ENCODE assay signal across 8 mouse cellular contexts in the genomic region with DNA sequence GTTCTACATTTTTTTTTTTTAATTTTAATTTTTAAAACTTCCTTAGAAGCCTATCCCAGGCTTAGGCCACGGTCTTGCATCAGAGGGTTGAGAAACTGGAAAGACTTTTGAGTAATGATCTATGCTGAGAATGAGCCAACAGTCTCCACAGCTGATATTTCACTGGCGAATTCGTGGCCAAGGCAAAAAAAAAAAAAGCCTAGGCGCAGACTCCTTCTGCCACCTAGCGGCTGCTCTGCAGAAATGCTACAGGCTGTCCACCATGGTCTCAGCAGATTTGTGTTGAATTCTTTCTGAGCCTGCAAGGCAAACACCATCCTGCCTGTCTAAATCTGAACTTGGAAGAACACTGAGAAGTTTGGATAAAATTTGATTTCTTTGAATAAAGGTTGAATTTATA.
DNase-seq lines count a peak whose midpoint lies in the region; ATAC-seq and TF ChIP-seq lines count a peak whose summit lies in the region.

No protein-coding gene starts in this region.

- no peak for TF ChIP-seq POLR2A in cortical plate, adult 2 months (IDR thresholded peaks at IDR 0.05; ENCODE audit: extremely low read depth, insufficient read depth, low read length)

- DNase-seq in left cerebral cortex, postnatal 10 days (ENCODE audit: extremely low spot score in 1 of 2, low spot score in 2 of 2) = peak; percentile 30 to 54
- DNase-seq in left cerebral cortex, adult 11 months (ENCODE audit: low spot score) = no peak
- peak; percentile 84 for DNase-seq in NIH3T3 (ENCODE audit: low read depth)
- peak; percentile 63 to 66 for DNase-seq in heart, postnatal 10 days
- peak; percentile 69 for DNase-seq in limb, embryonic 11.5 days (ENCODE audit: low spot score)
- peak; percentile 30 for DNase-seq in thymus, postnatal 14 days

- H3K27ac ChIP-seq in cortical plate, adult 2 months (ENCODE audit: insufficient read depth, low read length) = no peak overlapping the region
- H3K27ac ChIP-seq in limb, embryonic 11.5 days (replicated peaks; ENCODE audit: low read depth, low read length) = no peak overlapping the region

- TF ChIP-seq CTCF in cortical plate, adult 2 months (IDR thresholded peaks at IDR 0.05; ENCODE audit: extremely low read depth, insufficient read depth, low read length) = peak; percentile 87

- no peaks in the 10 kb centered on the region for H3K4me1 ChIP-seq in cortical plate, adult 2 months (ENCODE audit: control insufficient read depth, insufficient read depth, low read length)
- H3K4me1 ChIP-seq in limb, embryonic 11.5 days (ENCODE audit: control insufficient read depth, insufficient read depth, low read length) = no peaks in the 10 kb centered on the region

- H3K27me3 ChIP-seq in limb, embryonic 11.5 days (ENCODE audit: control insufficient read depth, insufficient read depth, low read length) = no peaks in the 10 kb centered on the region

- H3K36me3 ChIP-seq in limb, embryonic 11.5 days (ENCODE audit: control insufficient read depth, insufficient read depth, low read length) = no peaks in the 10 kb centered on the region

- no peaks in the 10 kb centered on the region for H3K9me3 ChIP-seq in limb, embryonic 11.5 days (ENCODE audit: control insufficient read depth, low read length)

- H3K4me3 ChIP-seq in cortical plate, adult 2 months (ENCODE audit: insufficient read depth, low read length) = no peak overlapping the region
- H3K4me3 ChIP-seq in limb, embryonic 11.5 days (ENCODE audit: low read depth, low read length) = no peak overlapping the region

- H3K9ac ChIP-seq in limb, embryonic 11.5 days (ENCODE audit: low read length) = no peak overlapping the region

- no peak overlapping the region for H3K4me2 ChIP-seq in limb, embryonic 11.5 days (ENCODE audit: low read depth, severe bottlenecking)

- intact Hi-C loops in left cerebral cortex, postnatal 10 days (cut with DNase I) = loop anchor here (2.0 to 10.0 kb wide), 4 partner anchors 200 to 1032 kb away; a partner anchor contains a TSS
- intact Hi-C loops in heart, postnatal 10 days (cut with DNase I) = loop anchor here (1.0 to 10.0 kb wide), 5 partner anchors 202 to 1032 kb away; a partner anchor contains a TSS

- no peak for ATAC-seq in limb, embryonic 11.5 days (ENCODE audit: insufficient number of reproducible peaks, low FRiP score, low TSS enrichment, low read depth)
- peak; percentile 33; the same call in 1 of the 2 replicates for ATAC-seq in monocyte, adult 5-6 weeks (replicated peaks; ENCODE audit: insufficient number of reproducible peaks, low FRiP score, low TSS enrichment, poor library complexity, severe bottlenecking)

- 6% methylated on average over 5 of the region's 5 CpGs for WGBS in limb, embryonic 11.5 days
